Mouse (Mus musculus): ENCODE results near the gene Abcb8. TPM values are rescaled to one million over a fixed set of nuclear protein-coding genes. Genes with fewer than 3 reads are reported as not detected.

Abcb8 gene
- total RNA-seq (2021), result 10 to 100 TPM; 36.2 to 43.6 TPM
- long read RNA-seq, experiment 1, transcript Abcb8-201 (16 exons, 2,939 nt), result major isoform, 37 of 49 reads
- long read RNA-seq, experiment 1, partial matches to known transcripts, result 5 of 49 reads
- long read RNA-seq, experiment 1, other reads (novel, unspliced or antisense), result 7 of 49 reads
- long read RNA-seq, experiment 2, transcript Abcb8-201 (16 exons, 2,939 nt), result major isoform, 51 of 64 reads
- long read RNA-seq, experiment 2, partial matches to known transcripts, result 8 of 64 reads
- long read RNA-seq, experiment 2, other reads (novel, unspliced or antisense), result 4 of 64 reads

DNA sequence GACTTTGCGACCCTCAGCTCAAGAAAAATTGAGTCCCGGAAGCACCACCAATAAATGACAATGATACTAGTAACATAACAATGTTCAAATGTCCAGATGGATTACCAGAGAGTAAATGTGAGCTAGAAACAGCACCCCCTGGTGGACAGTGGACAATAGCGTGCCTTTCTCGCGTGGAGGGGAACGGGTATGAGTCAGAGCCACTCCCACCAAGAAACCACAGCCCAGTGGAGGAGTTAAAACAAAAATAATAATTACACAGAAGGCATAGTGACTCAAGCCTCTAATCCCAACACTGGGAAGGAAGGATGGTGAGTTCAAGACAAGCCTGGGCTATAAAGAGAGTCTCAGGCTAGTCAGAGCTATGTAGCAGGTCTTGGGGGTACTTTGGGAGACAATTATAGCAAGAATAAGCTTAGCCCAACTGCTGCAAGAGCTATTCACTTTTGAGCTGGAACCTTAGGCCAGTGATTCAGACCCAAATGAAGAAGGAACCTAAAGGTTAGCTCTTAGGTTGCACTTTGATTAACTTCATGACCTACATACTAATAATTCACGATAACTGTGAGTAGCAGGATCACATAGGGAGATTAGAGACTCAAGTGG is at the start of gene Abcb8:
Abcb8 (plus strand) TSS at position 272 of the 606 bp plus-strand sequence.
- DNase-seq, result peak; percentile 85
- intact Hi-C loops (cut with DNase I; ENCODE audit: low total_unique reads), result no loop called here

DNA sequence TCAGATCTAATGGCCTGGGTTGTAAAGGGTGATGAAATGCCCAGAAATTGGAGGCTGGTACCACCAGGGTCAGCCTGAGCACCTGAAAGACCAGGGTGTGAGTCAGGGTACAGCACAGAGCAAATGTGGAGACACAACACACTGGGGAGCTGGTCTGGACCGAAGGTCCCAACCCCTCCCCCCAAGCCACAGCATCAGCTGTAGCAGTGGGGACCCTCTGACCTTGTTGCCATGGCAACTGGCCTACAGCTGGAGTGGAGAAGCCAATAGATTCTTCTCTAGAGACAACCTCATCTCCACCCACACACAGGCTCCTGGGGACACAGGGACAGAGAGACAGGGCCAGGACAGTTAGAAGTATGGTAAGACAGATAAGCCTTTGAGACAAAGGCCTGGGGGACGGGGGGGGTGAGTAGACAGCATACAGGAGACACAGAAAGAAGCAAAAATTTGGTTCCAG is 49.5 kb upstream of the Abcb8 start:
- DNase-seq, result no peak
- intact Hi-C loops (cut with DNase I; ENCODE audit: low total_unique reads), result no loop called here

DNA sequence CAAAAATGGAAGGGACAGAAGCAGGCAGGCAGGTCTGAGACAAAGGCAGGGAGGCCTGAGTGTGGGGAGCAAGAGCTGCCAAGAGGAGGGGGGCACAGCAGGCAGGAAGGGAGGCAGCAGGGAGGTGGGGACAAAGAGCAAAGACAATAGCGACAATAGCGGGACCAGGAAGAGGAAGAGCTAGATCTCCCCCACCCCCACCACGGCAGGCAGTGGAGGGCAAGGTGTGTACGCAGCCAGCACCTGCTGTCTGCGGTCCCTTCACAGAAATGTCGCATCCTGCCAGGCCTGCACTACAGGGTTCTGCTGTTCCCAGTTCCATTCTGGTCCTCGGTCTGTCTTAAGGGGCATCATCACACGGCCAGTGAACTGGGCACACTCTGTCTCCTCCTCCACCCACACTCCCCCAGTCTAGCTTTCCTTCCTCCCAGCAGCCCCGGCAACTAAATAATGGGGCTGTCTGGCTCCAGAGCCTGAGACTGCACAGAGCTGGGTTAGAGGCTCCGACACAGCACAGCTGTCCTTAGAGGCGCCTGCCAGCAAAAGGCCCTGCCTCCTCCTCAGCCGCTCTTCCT is 48.9 kb upstream of the Abcb8 start:
- DNase-seq, result no peak
- intact Hi-C loops (cut with DNase I; ENCODE audit: low total_unique reads), result no loop called here

DNA sequence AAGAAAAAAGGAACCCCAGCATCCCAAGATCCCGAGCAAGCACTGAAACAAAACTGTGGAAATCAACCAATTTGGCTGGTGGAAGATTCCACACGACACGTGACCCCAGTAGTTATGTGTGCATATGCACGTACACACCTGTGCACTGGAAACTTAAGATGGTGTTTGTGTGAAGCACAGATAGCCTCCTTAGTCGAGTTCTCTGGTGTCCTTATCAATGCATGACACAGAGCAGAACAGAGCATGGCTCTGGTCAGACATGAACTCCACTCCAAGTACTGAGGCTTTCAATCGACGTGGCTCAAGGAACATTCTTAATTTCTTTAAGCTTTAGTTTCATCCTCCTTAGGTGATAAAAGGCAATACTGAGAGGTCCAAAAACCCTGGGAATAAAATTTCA is 47.1 kb upstream of the Abcb8 start:
- DNase-seq, result no peak
- intact Hi-C loops (cut with DNase I; ENCODE audit: low total_unique reads), result no loop called here

DNA sequence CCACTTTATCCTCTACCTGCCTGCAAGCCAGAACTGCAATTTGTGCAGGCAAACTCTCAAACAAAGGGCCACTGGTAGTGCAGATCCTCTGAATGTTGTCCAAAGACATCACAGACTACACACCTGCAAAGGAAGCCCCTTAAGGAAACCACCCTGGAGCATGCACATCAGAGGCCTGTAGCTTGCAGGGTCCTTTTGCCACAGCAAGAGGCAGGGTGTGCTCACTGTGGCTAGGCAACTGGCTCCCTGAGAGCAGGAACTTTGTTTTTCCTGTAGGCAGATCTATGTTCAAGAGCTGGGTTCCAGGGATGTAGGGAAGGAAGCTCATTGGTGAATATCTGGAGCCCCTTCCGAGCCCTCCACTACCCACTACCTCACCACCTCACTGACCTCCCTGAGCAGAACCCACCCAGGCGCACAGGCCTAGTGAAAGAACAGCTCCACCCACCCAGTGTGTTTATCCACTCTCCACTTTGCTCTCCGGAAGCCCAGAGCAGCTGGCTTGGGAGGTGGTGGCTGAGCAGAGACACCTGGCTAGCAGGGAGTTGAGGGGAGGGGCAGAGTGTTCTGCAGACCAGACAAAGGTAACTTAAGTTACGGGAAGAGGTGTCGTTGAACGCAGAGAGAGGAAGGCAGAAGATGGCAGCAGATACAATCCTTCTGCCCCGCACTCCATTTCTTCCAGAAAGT is 46.1 kb upstream of the Abcb8 start:
- intact Hi-C loops (cut with DNase I; ENCODE audit: low total_unique reads), result no loop called here
- DNase-seq, result no peak

DNA sequence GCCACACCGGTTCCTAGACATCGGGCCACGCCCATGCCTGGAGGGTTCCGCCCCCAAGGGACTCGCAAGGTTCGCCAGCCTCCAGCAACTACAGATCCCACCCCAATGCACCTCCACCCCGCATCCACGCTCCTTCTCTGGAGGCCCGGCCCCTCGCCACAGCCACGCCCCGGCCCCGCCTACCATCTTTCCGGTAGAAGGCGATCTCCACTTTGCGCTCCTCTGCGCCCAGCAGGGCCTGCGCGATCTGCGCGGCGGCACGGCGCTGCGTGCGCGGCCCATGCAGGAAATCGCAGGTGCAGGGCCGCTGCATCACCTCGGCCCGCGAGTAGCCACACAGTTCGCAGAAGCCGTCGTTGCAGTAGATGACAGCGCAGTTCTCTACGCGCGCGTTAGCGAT is 45.3 kb upstream of the Abcb8 start:
- peak; percentile 56 for DNase-seq
- intact Hi-C loops (cut with DNase I; ENCODE audit: low total_unique reads), result no loop called here

DNA sequence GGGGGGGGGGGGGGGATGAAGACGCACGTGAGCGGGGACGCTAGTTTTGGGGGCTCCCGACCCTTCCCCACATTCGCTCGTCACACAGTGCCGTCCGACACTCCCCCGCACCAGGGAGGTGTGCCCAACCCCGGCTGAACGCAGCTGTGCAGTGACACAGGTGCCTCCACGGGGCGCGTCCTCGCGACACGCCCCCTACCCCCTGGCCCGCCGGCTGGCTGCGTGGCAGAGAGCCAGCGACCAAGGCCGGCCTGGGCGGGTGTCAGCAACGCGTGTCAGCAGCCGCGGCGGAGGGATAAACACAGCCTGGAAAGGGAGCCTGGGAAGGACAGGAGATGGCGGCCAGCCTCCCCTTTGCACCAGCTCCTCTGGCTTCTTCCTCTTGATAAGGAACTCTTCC is 44.9 kb upstream of the Abcb8 start:
- intact Hi-C loops (cut with DNase I; ENCODE audit: low total_unique reads), result no loop called here
- DNase-seq, result no peak

DNA sequence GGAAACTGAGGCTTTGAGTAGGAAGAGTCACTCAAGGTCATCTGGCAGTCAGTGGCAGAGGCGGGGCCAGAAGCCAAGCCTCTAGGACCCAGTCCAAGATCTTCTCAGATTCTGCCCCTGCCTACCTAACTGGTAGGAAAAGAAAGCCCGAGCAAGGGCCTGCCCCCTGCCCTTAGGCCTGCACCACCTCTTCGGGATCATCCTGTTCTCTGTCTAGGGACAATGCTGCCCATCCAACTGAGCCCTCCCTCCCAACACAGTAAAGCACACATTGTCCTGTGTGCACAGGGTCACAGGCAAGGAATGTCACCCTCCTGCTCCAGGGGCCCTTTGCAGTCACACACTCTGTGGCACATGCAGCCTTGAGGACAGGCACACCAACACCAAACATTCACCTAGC is 43.4 kb upstream of the Abcb8 start:
- intact Hi-C loops (cut with DNase I; ENCODE audit: low total_unique reads), result no loop called here
- DNase-seq, result no peak

DNA sequence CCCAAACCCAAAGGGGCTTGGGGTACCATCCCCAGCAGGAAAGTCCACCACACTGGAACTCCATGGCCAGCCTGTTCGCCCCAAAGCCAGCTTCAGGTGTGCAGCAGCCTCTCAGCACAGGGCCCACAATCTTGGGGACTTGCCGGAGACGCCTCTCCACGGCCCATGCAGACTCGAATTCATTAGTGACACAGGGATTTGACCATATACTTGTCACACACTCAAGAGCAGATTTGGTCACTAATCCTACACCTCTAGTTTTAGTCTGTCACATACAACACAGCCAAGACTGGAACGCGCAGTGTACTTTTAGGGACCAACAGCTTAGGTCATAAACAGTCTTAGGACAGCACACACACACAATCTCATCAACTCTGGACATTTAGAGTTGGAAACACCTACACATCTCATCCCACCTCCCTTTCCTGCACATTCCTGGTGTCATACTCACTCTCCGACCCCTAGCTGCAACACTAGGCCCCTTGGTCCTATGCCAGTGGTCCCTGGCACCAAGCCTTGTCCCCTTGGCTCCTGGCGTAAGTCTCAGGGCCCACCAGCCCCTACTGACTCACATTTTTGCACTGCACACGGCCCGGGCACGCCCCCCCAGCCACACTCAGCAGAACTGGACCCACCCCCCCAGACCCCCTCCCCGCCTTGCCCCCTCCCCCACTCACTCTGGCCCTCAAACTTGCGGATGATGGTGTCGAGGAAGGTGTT is 42.8 kb upstream of the Abcb8 start:
- intact Hi-C loops (cut with DNase I; ENCODE audit: low total_unique reads), result no loop called here
- DNase-seq, result no peak

DNA sequence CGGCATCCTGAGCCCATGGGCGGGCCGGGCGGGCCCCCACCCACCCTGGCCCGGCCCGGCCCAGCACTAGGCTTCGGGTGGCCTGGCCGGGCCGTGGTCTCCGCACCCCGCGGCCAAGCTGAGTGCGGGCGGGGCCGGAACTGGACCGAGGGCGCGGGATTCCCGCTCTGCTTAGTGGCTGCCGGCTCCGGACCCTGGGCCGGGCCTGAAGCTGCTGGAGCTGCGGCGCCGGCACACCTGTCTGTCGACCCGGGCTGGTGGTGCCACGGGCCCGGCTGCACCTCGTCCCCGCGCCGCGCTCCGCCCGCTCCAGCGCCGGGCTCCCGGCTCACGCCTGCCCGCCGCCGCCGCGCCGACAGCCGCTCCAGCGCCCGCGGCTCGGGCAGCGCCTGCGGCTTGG is 42.2 kb upstream of the Abcb8 start, which contains the start of gene Kcnh2:
Kcnh2 (minus strand) TSS at position 327 of the 400 bp plus-strand sequence.
- intact Hi-C loops (cut with DNase I; ENCODE audit: low total_unique reads), result no loop called here
- no peak for DNase-seq

DNA sequence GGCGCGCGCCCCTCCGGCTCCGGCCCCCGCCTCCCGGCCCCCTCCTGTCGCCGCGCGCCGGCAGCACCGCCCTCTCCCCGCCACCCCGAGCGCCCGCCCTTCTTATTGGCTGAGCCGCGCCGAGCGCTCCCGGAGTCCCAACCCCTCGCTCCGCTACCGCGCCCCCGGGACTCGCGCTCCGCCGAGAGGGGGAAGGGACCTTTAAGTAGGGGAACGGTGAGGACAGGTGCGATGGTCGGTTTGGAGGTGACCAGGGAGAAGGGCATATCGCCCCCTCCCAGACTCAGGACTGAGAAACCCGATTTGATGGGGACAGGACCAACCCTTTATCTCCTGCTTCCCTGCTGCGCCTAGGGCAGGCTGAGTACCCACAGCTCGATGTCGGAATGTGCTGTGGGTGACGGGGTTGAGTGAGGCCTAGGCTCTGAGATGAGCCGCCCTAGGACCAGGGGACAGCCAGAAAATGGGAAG is 41.7 kb upstream of the Abcb8 start:
- intact Hi-C loops (cut with DNase I; ENCODE audit: low total_unique reads), result no loop called here
- DNase-seq, result peak; percentile 82

DNA sequence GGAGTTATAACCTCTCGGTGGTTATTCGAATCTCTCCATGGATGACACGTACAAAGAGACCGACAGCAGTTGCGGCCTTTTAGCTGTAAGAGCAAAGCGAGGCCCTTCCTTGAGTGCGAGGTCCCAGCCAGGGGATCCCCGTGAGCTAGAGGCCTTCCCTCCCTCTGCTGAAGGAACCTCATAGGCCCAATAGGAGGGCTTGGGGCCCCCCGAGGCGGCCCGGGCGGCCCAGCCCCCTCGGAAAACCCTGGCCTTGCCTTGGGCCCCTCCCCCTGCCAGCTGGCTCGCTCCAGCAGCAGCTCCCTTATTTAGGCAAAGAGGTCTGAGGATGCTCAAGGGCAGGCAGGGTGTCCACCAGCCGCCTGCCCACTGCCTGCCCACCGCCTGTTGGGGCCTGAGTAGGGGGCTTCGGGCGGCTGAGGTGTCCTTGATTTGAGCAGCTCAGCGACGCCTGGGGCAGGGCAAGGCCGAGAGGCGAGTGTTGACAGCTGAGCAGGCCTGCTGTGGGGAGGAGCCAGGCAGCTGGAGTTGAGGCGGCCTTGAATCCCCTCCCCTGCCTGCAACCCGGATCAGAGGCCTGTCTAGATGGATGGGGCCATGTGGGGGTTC is 41.1 kb upstream of the Abcb8 start:
- intact Hi-C loops (cut with DNase I; ENCODE audit: low total_unique reads), result no loop called here
- DNase-seq, result peak; percentile 48

DNA sequence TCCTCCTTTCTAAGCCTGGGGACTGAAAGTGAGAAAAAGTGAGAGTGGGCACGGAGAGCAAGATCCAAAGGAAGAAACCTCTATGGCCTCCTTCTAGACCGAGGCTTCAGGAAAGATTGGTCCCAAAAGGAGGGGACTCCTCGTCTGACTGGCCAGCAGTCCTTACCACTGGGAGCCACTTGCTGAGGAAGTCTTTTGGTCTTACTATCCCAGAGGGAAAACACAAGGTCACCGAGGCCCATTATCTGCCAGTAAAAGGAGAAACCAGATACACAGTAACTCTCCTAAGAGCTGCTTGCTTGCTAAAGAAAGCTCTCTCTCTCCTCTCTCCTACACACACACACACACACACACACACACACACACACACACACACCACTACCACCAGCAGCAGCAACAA is 40.1 kb upstream of the Abcb8 start:
- no peak for DNase-seq
- intact Hi-C loops (cut with DNase I; ENCODE audit: low total_unique reads), result no loop called here

DNA sequence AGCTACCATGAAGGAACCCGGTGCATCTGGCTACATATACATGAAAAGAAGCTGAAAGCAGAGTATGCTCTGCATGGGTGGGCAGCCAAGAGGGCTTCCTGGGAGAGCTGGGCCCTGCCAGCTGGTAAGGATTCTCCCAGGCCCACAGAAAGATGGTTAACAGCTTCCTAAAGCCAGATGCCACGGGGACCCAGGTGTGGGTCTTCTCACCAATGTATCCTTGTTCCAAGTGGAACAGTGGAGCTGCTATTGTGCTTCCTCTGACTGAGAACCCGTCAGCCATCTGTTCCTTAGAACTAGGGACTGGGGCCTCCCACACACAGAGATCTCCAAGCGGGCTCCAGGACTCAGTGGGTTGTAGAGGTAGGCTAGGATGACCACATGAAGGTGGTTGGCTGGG is 36.7 kb upstream of the Abcb8 start:
- no peak for DNase-seq
- intact Hi-C loops (cut with DNase I; ENCODE audit: low total_unique reads), result loop anchor here (5.0 kb wide), 1 partner anchor 89 kb away; no protein-coding TSS in a partner anchor

DNA sequence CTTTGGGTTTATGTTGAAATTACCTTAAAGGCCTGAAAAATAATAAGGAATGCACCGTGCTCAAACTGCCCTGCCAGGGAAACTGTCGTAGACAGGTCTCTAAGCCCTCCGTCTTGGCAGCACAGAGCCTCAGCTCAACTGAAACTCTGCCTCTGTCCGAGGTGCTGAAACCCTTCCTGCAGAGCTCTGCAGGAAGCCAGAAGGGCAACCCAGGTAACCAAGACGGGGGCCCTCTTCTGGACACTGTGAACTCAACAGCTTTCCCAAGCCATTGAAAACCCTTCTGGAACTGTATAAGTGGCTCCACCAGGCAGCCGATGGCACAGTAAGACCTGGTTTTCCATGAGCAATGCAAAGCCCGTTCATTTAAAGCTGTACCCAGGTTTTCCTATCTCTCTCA is 36.0 kb upstream of the Abcb8 start:
- intact Hi-C loops (cut with DNase I; ENCODE audit: low total_unique reads), result loop anchor here (5.0 kb wide), 1 partner anchor 90 kb away; no protein-coding TSS in a partner anchor
- peak; percentile 78 for DNase-seq

DNA sequence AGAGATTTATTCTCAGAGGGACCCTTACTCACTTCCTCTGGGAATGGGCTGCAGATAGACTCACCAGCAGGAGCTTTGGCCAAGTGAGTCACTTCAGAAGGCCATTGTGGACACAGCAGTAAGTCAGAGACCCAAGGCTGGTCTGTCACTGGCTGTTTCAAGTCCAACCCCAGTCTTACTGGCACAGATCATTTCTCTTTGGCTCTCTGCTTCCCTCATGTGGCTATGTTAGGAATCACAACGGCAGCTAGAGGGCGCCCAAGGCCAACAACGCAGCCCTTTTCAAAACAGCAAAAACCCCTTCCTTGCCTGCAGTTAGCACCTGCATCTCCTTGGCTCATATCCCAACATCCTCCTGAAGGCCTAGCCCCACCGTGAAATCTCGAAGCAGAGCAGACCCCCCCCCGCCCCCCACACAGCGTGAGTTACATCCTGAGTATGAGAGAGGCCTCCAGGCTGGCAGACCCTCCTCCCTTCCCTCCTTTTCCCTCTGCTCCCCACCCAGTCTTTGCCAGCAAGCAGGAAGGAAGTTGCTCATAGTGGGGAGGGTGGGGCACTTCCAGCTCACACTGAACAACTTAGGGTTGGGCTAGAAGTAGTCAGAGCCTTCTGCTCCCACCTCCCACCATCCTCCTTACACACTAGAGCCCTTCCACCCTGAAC is 32.5 kb upstream of the Abcb8 start:
- intact Hi-C loops (cut with DNase I; ENCODE audit: low total_unique reads), result no loop called here
- DNase-seq, result peak; percentile 74

DNA sequence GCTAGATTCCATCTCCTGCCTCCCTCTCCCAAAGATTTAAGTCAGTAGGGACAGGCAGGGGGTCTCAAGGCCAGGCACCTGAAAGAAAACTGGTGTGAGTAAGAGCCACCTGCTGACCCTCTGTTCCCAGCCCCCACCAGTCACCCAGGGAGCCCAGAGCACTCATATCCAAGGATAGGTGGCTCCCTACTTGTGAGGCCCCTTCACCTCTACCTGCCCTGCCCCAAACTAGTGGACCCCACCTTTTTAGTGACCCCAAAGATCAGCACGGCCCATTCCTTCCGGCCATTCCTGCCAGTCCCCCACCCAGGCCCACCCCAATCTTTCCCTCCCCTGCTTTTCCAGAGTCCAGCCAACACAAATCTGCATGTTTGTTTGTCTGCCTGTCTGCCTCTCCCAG is 30.0 kb upstream of the Abcb8 start:
- intact Hi-C loops (cut with DNase I; ENCODE audit: low total_unique reads), result no loop called here
- DNase-seq, result no peak

DNA sequence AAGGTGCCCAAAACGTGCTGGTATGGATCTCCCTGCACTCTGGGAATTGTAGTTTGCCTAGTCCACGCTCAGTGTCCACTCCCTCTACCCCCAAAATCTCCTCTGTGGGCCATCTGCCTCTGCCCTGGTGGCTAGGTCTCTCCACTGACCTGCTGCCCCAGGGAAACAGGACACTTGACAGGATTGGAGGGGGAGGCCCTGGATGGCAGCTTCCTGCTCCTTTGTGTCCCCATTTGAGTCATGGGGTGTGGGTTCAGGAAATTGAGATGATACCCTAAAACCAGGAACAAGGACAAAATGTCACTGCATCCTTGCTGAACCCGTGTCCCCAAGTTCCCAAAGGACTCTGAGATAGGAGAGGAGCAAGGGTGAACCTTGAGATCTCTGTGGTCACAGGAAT is 29.4 kb upstream of the Abcb8 start:
- no peak for DNase-seq
- intact Hi-C loops (cut with DNase I; ENCODE audit: low total_unique reads), result no loop called here

DNA sequence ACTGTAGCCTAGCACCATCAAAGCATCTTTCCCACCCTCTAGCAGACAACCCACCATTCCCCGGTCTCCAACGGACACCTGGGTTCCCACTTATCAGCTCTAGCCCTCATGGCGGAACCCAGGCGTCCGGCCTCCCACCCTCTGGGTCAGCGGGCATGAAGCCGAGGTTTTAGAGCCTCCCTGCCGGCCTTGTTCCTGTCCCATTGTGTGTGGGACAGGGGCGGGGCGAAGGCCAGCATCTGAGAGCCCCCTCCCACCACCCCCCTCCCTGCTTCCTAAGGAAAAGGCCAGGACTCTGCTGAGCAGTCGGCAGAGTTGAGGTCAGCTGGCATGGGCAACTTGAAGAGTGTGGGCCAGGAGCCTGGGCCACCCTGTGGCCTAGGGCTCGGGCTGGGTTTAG is 29.0 kb upstream of the Abcb8 start, which contains the start of gene Nos3:
Nos3 (plus strand) TSS at position 303 of the 400 bp plus-strand sequence.
- peak; percentile 61 for DNase-seq
- intact Hi-C loops (cut with DNase I; ENCODE audit: low total_unique reads), result no loop called here
